Mouse (Mus musculus) ovary, postnatal 14 days (tissue): ENCODE data around the gene Zcchc9.

Experiments used
- DNase-seq: peaks from one replicate; pipeline ENCODE4 v3.0.0; 2022; ENCODE audit warnings: low spot score

The Zcchc9 gene

GRCm38 (mm10) chr13:91761654-91762445 is 45.7 kb downstream of the Zcchc9 start:
- DNase-seq = no peak

- no peak for DNase-seq
Observed at GRCm38 (mm10) chr13:91760302-91761050, 47.0 kb downstream of the Zcchc9 start.

DNA sequence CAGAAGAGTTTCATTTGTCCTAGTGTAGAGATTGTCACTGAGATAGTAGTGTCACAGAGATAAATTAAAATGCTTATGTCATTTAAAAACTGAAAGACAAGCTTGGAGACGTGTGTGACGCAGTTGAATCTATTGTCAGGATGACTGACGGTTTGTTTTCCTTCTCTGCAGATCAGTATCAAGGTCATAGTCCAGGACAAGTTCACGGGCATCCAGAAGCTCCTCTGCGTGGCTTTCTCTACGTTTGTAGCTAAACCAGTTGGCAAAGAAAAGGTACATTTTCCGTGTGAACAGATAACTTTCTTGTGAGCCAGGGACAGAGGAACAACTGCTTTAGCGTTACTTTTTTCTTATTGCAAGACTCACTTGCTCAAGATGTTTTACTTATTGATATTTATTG is 47.7 kb downstream of the Zcchc9 start:
- DNase-seq = no peak

- no peak for DNase-seq
Observed at GRCm38 (mm10) chr13:91758316-91759048, 49.0 kb downstream of the Zcchc9 start.

- DNase-seq = no peak
Observed at GRCm38 (mm10) chr13:91756230-91756629, 51.3 kb downstream of the Zcchc9 start.

DNA sequence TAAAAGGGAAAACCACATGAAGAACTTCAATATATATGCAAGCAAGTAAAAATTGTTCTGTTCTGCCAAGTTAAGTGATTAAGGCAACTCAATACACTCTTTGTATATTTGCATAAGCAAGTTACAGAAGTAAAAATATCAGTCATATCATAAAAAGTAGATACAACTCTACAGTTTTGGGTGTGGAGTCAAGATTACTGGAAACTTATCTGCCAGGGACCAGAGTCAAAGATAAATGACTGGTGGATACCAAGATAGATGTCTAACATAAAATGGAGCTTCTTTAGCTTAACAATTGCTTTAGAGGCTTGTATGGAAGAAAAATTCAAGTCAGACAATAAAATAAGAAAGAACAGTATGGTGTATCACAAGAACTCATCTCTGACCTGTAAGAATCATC is 52.7 kb downstream of the Zcchc9 start:
- DNase-seq = no peak

GRCm38 (mm10) chr13:91753724-91754123 is 53.8 kb downstream of the Zcchc9 start:
- DNase-seq = no peak

GRCm38 (mm10) chr13:91749981-91750380 is 57.5 kb downstream of the Zcchc9 start:
- no peak for DNase-seq

GRCm38 (mm10) chr13:91748401-91748800 is 59.1 kb downstream of the Zcchc9 start:
- no peak for DNase-seq
